ENCODE assay signal across 10 mouse cellular contexts in genomic region chr5:44258163-44258562, GRCm38 (mm10). TPM values are rescaled to one million over a fixed set of nuclear protein-coding genes. Genes with fewer than 3 reads are reported as not detected.
DNase-seq lines count a peak whose midpoint lies in the region; ATAC-seq and TF ChIP-seq lines count a peak whose summit lies in the region.
"Had no signal": no experiment of that assay in that cellular context is flagged by ENCODE, and none has a peak within 500 bp of the region (broad histone marks: within the 10 kb centered on the region; RNA-seq: fewer than 3 reads in every experiment).

No protein-coding gene starts in this region.

- DNase-seq in cerebellum, adult 2 months: peak in 1 of 2 experiments; percentile 37
- no peak for DNase-seq in cerebellum, adult 11 months
- no peak for DNase-seq in liver, embryonic 14.5 days (ENCODE audit: low read depth in 3 of 3, low spot score in 3 of 3)
- peak; percentile 70 for DNase-seq in brain, adult 2 months (ENCODE audit: low read depth, low spot score)
- DNase-seq in stomach, postnatal 0 days (ENCODE audit: low spot score): no peak
- no peak for DNase-seq in frontal cortex, adult 2 months (ENCODE audit: extremely low spot score in 1 of 2, low spot score in 1 of 2)
- no peak for DNase-seq in layer of hippocampus, adult 9-10 months (ENCODE audit: low spot score)

- no peak overlapping the region for H3K27ac ChIP-seq in cerebellum, adult 2 months (ENCODE audit: insufficient read depth, low read length)
- no peak overlapping the region for H3K27ac ChIP-seq in liver, embryonic 14.5 days
- H3K27ac ChIP-seq in liver, embryonic 12.5 days: no peak overlapping the region
- no peak overlapping the region for H3K27ac ChIP-seq in stomach, postnatal 0 days (replicated peaks)
- H3K27ac ChIP-seq: heart, embryonic 15.5 days had no signal

- WGBS in cerebellum, adult 2 months: 58% methylated on average over 1 of the region's 1 CpGs
- WGBS in liver, embryonic 14.5 days (ENCODE audit: insufficient replicate concordance): 20% methylated on average over 1 of the region's 1 CpGs
- WGBS in liver, embryonic 12.5 days (ENCODE audit: insufficient replicate concordance): no CpG with 5 or more reads among the region's 1 CpGs
- 60% methylated on average over 1 of the region's 1 CpGs for WGBS in stomach, postnatal 0 days

- no peak overlapping the region for H3K4me3 ChIP-seq in cerebellum, adult 2 months (replicated peaks; ENCODE audit: insufficient read depth, low read depth, low read length)
- H3K4me3 ChIP-seq in liver, embryonic 14.5 days (ENCODE audit: insufficient read depth in 1 of 2, low read depth in 2 of 2, low read length in 2 of 2): no peak overlapping the region
- no peak overlapping the region for H3K4me3 ChIP-seq in liver, embryonic 12.5 days
- H3K4me3 ChIP-seq in stomach, postnatal 0 days (ENCODE audit: low read depth, low read length): no peak overlapping the region
- H3K4me3 ChIP-seq: heart, embryonic 15.5 days; megakaryocyte, embryonic 14.5 days had no signal

- H3K27me3 ChIP-seq in cerebellum, adult 2 months (ENCODE audit: control insufficient read depth, insufficient read depth, low read length): no peaks in the 10 kb centered on the region
- no peaks in the 10 kb centered on the region for H3K27me3 ChIP-seq in liver, embryonic 14.5 days (ENCODE audit: control insufficient read depth, insufficient read depth, low read length)
- H3K27me3 ChIP-seq in liver, embryonic 12.5 days (replicated peaks): no peaks in the 10 kb centered on the region
- H3K27me3 ChIP-seq in stomach, postnatal 0 days (ENCODE audit: control insufficient read depth, insufficient read depth, low read length): no peaks in the 10 kb centered on the region
- H3K27me3 ChIP-seq: heart, embryonic 15.5 days; megakaryocyte, embryonic 14.5 days had no signal

- no peaks in the 10 kb centered on the region for H3K36me3 ChIP-seq in liver, embryonic 14.5 days (replicated peaks; ENCODE audit: control insufficient read depth, insufficient read depth, low read depth)
- no peaks in the 10 kb centered on the region for H3K36me3 ChIP-seq in liver, embryonic 12.5 days
- H3K36me3 ChIP-seq in stomach, postnatal 0 days (ENCODE audit: control insufficient read depth, insufficient read depth, low read length): no peaks in the 10 kb centered on the region
- H3K36me3 ChIP-seq: heart, embryonic 15.5 days had no signal

- TF ChIP-seq CTCF in cerebellum, adult 2 months (IDR thresholded peaks at IDR 0.05; ENCODE audit: borderline replicate concordance, insufficient read depth, low read depth, low read length): peak; percentile 73
- peak; percentile 51 for TF ChIP-seq CTCF in liver, embryonic 14.5 days (IDR thresholded peaks at IDR 0.05; ENCODE audit: low read depth)
- peak; percentile 56 for TF ChIP-seq CTCF in stomach, postnatal 0 days (IDR thresholded peaks at IDR 0.05; ENCODE audit: low read depth)

- no peaks in the 10 kb centered on the region for H3K9me3 ChIP-seq in liver, embryonic 14.5 days (ENCODE audit: control insufficient read depth, low read length)
- H3K9me3 ChIP-seq in liver, embryonic 12.5 days (replicated peaks): no peaks in the 10 kb centered on the region
- H3K9me3 ChIP-seq in stomach, postnatal 0 days (ENCODE audit: control insufficient read depth, low read length): no peaks in the 10 kb centered on the region
- H3K9me3 ChIP-seq: heart, embryonic 15.5 days; megakaryocyte, embryonic 14.5 days had no signal

- ATAC-seq in liver, embryonic 14.5 days (ENCODE audit: insufficient read depth): no peak
- no peak for ATAC-seq in liver, embryonic 12.5 days
- no peak for ATAC-seq in stomach, postnatal 0 days (ENCODE audit: low FRiP score, low TSS enrichment)

- H3K4me1 ChIP-seq in cerebellum, adult 2 months (ENCODE audit: control insufficient read depth, insufficient read depth, low read length): no peaks in the 10 kb centered on the region
- peaks cover 0 to 1% of the 10 kb centered on the region in 2 experiments; a peak in 1 of 4 replicates for H3K4me1 ChIP-seq in liver, embryonic 14.5 days (replicated peaks; ENCODE audit: control insufficient read depth in 2 of 2, insufficient read depth in 2 of 2, low read length in 1 of 2)
- H3K4me1 ChIP-seq in liver, embryonic 12.5 days: no peaks in the 10 kb centered on the region
- H3K4me1 ChIP-seq in stomach, postnatal 0 days (replicated peaks; ENCODE audit: control insufficient read depth, insufficient read depth): no peaks in the 10 kb centered on the region
- H3K4me1 ChIP-seq: heart, embryonic 15.5 days; megakaryocyte, embryonic 14.5 days had no signal

- TF ChIP-seq EP300 in liver, embryonic 14.5 days (IDR thresholded peaks at IDR 0.05; ENCODE audit: low read depth): no peak
- TF ChIP-seq EP300 in stomach, postnatal 0 days (optimal IDR thresholded peaks at IDR 0.05): no peak

- no peak for TF ChIP-seq POLR2A in cerebellum, adult 2 months (IDR thresholded peaks at IDR 0.05; ENCODE audit: borderline replicate concordance, insufficient read depth, low read length)

- no peak overlapping the region for H3K4me2 ChIP-seq in liver, embryonic 14.5 days (ENCODE audit: low read depth)
- no peak overlapping the region for H3K4me2 ChIP-seq in liver, embryonic 12.5 days
- H3K4me2 ChIP-seq in stomach, postnatal 0 days (replicated peaks; ENCODE audit: low read depth): no peak overlapping the region
- H3K4me2 ChIP-seq: heart, embryonic 15.5 days had no signal

- no peak overlapping the region for H3K9ac ChIP-seq in liver, embryonic 14.5 days (replicated peaks)
- no peak overlapping the region for H3K9ac ChIP-seq in liver, embryonic 12.5 days
- no peak overlapping the region for H3K9ac ChIP-seq in stomach, postnatal 0 days (ENCODE audit: low read length)
- H3K9ac ChIP-seq: heart, embryonic 15.5 days had no signal

RNA-seq across cellular contexts. Expression of gene Tapt1, which starts 31.7 kb away (rescaled TPM):
- 79.6 and 86.3 TPM in 2 replicates for polyA plus RNA-seq in cerebellum, adult 2 months (2012; rRNA removed)
- 26.0 and 30.9 TPM in 2 replicates for polyA plus RNA-seq in liver, embryonic 14.5 days (2012; rRNA removed)
- 31.2 and 38.5 TPM in 2 replicates for polyA plus RNA-seq in liver, embryonic 14.5 days (2014; fragmentation: Nextera tagmentation; extraction: Ambion mirVana)
- polyA plus RNA-seq in liver, embryonic 12.5 days (2016; fragmentation: Nextera tagmentation; extraction: Ambion mirVana): 46.0 and 48.3 TPM in 2 replicates
- polyA plus RNA-seq in stomach, postnatal 0 days (2015; fragmentation: Nextera tagmentation; extraction: Ambion mirVana): 17.2 and 18.1 TPM in 2 replicates
- polyA plus RNA-seq in frontal cortex, adult 2 months (2012; rRNA removed): 49.0 and 52.4 TPM in 2 replicates
